Mouse (Mus musculus) liver, embryonic 16.5 days (tissue): ENCODE measurements at regions not wholly inside any gene's neighbourhood (a gene's known extent, or its start where the extent isn't known, plus 50 kb on each side); places are given as distances from the start of the nearest gene placed in this dataset.
A peak's percentile ranks its signal among the peaks of the same experiment; 100 is the strongest.

Experiments used
- ATAC-seq: fragments of 200-750 bp; cut with Nextera tagmentation; 2 replicates; pipeline ENCODE4 v1.8.0; 2017; ENCODE audit warnings: low read depth, mild to moderate bottlenecking, moderate number of reproducible peaks, moderate library complexity
- H3K27ac ChIP-seq: fragments of 300-500 bp; sonication (generic); 2 replicates; pipeline ENCODE4 v1.5.1; 2014; ENCODE audit warnings: mild to moderate bottlenecking, low read length
- H3K27me3 ChIP-seq: fragments of 300-500 bp; sonication (generic); 2 replicates; pipeline ENCODE4 v1.6.1; 2014; ENCODE audit warnings: low read depth, low read length, mixed read lengths; ENCODE audit not compliant: control insufficient read depth, insufficient read depth
- H3K36me3 ChIP-seq: fragments of 300-500 bp; sonication (generic); 2 replicates; pipeline ENCODE4 v1.6.1; 2014; ENCODE audit warnings: mild to moderate bottlenecking; ENCODE audit not compliant: control insufficient read depth, insufficient read depth
- H3K4me1 ChIP-seq: fragments of 300-500 bp; sonication (generic); 2 replicates; pipeline ENCODE4 v1.6.1; 2014; ENCODE audit warnings: low read depth, low read length, mixed read lengths; ENCODE audit not compliant: control insufficient read depth
- H3K4me2 ChIP-seq: fragments of 300-500 bp; sonication (generic); 2 replicates; pipeline ENCODE4 v1.6.1; 2014; ENCODE audit warnings: low read depth, low read length, mixed read lengths
- H3K4me3 ChIP-seq: fragments of 300-500 bp; sonication (generic); 2 replicates; pipeline ENCODE4 v1.5.1; 2014; ENCODE audit warnings: low read depth, mild to moderate bottlenecking, low read length
- H3K9ac ChIP-seq: fragments of 300-500 bp; sonication (generic); 2 replicates; pipeline ENCODE4 v1.6.1; 2014; ENCODE audit warnings: low read depth, low read length
- H3K9me3 ChIP-seq: fragments of 300-500 bp; sonication (generic); replicated peaks from 2 replicates; pipeline ENCODE4 v1.6.1; 2016; ENCODE audit warnings: low read length; ENCODE audit not compliant: control insufficient read depth
- WGBS: fragments of 180-500 bp; shearing (Covaris S2); extraction: QIAGEN DNeasy Blood & Tissue Kit; methylation state at CpG from one replicate; pipeline ENCODE4 v1.1.7; 2014; ENCODE audit not compliant: insufficient replicate concordance; 5-methylcytosine and 5-hydroxymethylcytosine counted together

DNA sequence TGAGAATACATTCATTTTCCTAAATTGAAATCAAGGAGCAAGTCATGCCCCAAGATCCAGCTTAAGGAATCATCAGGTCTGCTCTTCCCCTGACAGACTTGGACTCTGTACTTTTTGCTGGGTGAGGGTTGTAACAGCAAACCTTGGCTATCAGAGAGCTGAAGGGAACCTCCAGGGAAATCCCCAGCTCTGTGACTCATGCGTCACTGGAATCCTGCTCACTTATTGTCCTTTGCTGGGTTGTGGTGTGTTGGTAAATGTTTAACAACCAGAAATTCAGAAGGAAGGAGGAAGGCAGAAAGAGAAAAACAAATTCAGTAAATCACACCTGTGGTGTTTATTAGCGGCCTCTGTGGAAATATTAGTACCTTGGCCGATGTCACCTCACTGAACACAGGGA lies 184.8 kb downstream of the Rnd3 start:
- no peak overlapping the region for H3K27ac ChIP-seq
- no peak overlapping the region for H3K9ac ChIP-seq
- no peaks in the 10 kb centered on the region for H3K9me3 ChIP-seq
- no peak overlapping the region for H3K4me2 ChIP-seq
- ATAC-seq: peak; percentile 77
- H3K4me1 ChIP-seq: no peaks in the 10 kb centered on the region
- no peak overlapping the region for H3K4me3 ChIP-seq
- H3K36me3 ChIP-seq: no peaks in the 10 kb centered on the region
- 65% methylated on average over 3 of the region's 3 CpGs for WGBS
- no peaks in the 10 kb centered on the region for H3K27me3 ChIP-seq

DNA sequence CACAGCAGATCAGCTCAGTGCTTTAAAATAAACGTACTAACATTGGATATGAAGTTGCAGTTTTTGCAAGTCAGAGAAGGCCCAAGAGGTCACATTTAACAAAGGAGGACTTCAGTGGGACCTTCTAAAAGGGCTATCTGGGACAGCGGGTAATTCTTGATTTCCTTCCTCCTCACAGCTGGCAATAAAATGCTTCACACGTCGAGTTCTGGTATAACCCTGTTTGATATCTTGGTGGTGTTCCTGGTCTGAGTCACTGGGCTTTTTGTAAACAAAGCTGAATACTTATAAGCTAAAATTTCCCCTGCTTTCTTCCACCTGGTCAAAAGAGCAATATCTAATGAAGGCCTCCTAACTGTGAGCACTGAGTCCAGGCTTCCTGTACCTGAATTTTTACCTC lies 187.9 kb downstream of the Rnd3 start:
- Histone ChIP-seq H3K4me1 (no peaks in the 10 kb centered on the region), H3K4me2 (no peak overlapping the region), H3K9me3 (no peaks in the 10 kb centered on the region), H3K4me3 (no peak overlapping the region), H3K36me3 (no peaks in the 10 kb centered on the region), H3K27me3 (no peaks in the 10 kb centered on the region), H3K9ac (no peak overlapping the region), H3K27ac (no peak overlapping the region)
- ATAC-seq: no peak
- WGBS: 28% methylated on average over 4 of the region's 4 CpGs

DNA sequence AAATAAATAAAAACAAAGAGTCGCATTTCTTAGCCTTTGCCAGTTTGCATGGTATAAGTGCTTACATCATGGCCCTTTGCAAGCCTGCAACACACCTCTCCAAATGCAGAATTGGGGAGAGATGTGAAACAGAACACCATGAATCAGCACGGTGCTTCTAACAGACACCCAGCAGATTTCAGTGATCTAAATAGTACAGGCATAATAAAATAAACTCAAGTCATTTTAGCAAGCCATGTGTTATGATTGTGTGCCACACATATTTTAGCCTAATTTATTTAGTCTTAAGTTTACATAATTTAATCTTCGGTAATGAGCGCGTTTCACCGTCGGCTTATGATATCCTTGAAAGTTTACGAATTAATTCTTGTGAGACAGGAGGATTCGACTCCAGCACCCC lies 189.6 kb downstream of the Rnd3 start:
- Histone ChIP-seq H3K9me3 (no peaks in the 10 kb centered on the region), H3K4me1 (no peaks in the 10 kb centered on the region), H3K9ac (no peak overlapping the region), H3K27ac (no peak overlapping the region), H3K36me3 (no peaks in the 10 kb centered on the region), H3K27me3 (no peaks in the 10 kb centered on the region), H3K4me2 (no peak overlapping the region), H3K4me3 (no peak overlapping the region)
- ATAC-seq: no peak
- WGBS: 82% methylated on average over 9 of the region's 9 CpGs

DNA sequence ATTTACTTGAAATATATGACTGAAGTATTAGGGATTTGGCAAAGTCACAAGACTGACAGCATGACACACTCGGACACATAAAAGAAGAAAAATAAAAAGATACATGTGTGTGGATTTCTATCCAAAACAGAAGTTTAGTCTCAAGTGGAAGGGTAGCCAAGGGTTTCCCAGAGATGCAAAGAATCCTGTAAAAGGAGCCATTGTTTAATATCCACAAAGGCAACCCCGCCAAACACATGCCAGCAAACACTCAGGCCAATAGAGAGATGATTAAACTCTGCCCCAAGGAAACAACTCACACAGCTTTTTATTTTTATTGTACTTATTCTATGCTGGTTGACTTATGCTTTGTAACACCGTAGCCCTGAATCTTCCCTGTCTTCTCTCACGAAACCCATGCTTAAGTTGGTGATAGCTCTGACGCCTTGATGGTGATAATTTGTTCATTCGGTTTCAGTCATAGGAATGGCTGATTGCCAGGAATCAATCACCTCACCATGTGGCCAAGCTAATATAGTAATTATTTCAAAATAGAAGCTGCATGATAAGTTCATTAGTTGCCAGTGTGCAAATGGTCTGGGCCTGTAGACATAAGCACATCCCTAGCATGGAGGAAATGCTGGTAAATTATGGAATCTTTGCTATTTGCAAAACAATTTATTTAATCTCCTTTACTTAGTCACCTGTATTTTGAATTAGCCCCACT lies 194.4 kb downstream of the Rnd3 start:
- no peak for ATAC-seq
- H3K4me1 ChIP-seq: no peaks in the 10 kb centered on the region
- H3K27me3 ChIP-seq: no peaks in the 10 kb centered on the region
- no peak overlapping the region for H3K4me2 ChIP-seq
- 60% methylated on average over 6 of the region's 6 CpGs for WGBS
- no peak overlapping the region for H3K4me3 ChIP-seq
- no peak overlapping the region for H3K9ac ChIP-seq
- no peaks in the 10 kb centered on the region for H3K36me3 ChIP-seq
- no peaks in the 10 kb centered on the region for H3K9me3 ChIP-seq
- no peak overlapping the region for H3K27ac ChIP-seq

DNA sequence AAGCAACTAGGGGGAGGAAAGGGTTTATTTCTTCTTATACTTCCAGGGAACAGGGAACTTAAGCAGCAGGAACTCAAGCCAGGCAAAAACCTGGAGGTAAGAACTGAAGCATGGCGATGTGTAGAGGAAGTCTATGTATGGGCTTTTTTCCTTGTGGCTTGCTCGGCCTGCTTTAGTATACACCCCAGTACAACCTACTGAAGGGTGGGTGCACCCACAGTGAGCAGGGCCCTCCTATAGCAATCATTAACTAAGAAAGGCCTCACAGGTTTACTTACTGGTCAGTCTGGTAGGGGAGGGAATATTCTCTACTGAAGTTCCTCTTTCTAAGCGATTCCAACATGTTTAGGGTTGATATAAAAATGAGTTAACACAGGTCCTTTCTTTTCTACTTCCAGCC lies 197.9 kb downstream of the Rnd3 start:
- WGBS: 69% methylated on average over 3 of the region's 3 CpGs
- H3K4me2 ChIP-seq: no peak overlapping the region
- no peak overlapping the region for H3K9ac ChIP-seq
- H3K9me3 ChIP-seq: no peaks in the 10 kb centered on the region
- H3K27ac ChIP-seq: no peak overlapping the region
- peak; percentile 62; the same call in 1 of the 2 replicates for ATAC-seq
- no peak overlapping the region for H3K4me3 ChIP-seq
- H3K27me3 ChIP-seq: no peaks in the 10 kb centered on the region
- H3K4me1 ChIP-seq: no peaks in the 10 kb centered on the region
- no peaks in the 10 kb centered on the region for H3K36me3 ChIP-seq

DNA sequence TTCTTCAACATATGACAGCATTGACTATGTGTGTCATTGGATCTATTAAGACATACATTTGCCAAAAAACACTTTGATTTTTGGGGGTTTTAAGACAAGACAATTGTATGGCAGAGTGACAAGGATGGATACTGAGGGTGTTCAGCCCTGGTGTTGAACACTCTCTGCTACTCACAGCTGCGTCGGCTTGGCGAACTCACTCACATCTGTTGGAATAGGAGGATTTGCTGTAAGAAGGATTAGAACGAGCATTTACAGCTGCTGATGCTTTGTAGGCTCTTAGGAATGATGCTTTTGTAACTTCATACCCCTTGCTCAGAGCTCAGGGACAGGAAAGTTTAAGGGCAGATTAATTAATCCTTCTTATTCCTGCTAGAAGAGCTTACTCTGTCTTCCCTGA lies 199.2 kb downstream of the Rnd3 start:
- no peaks in the 10 kb centered on the region for H3K9me3 ChIP-seq
- ATAC-seq: no peak
- no peaks in the 10 kb centered on the region for H3K4me1 ChIP-seq
- no peak overlapping the region for H3K27ac ChIP-seq
- WGBS: 74% methylated on average over 4 of the region's 4 CpGs
- H3K9ac ChIP-seq: no peak overlapping the region
- H3K4me2 ChIP-seq: no peak overlapping the region
- H3K4me3 ChIP-seq: no peak overlapping the region
- no peaks in the 10 kb centered on the region for H3K27me3 ChIP-seq
- no peaks in the 10 kb centered on the region for H3K36me3 ChIP-seq

DNA sequence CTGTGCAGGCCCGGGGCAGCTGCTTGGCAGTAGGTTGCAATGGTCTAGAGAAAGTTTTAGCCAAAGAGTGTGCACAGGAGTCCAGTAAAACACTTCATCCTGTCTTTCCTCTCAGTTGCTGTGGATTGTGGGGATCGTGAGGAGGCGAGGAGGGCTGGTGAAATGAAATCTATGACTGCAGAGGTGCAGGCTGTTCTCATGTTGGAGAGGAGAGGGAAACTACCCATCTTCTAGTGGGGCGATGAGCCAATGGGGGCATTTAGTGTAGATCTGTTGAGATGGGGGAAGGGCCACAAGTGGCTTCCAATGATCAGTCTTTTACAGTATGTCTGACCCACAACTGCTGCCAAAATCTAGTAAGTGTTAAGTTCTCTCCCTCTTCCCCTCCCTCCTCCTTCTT lies 203.4 kb downstream of the Rnd3 start:
- H3K36me3 ChIP-seq: no peaks in the 10 kb centered on the region
- H3K4me2 ChIP-seq: no peak overlapping the region
- no peak overlapping the region for H3K9ac ChIP-seq
- H3K4me1 ChIP-seq: no peaks in the 10 kb centered on the region
- H3K27ac ChIP-seq: no peak overlapping the region
- H3K4me3 ChIP-seq: no peak overlapping the region
- ATAC-seq: no peak
- H3K9me3 ChIP-seq: no peaks in the 10 kb centered on the region
- no peaks in the 10 kb centered on the region for H3K27me3 ChIP-seq
- WGBS: 65% methylated on average over 4 of the region's 4 CpGs

DNA sequence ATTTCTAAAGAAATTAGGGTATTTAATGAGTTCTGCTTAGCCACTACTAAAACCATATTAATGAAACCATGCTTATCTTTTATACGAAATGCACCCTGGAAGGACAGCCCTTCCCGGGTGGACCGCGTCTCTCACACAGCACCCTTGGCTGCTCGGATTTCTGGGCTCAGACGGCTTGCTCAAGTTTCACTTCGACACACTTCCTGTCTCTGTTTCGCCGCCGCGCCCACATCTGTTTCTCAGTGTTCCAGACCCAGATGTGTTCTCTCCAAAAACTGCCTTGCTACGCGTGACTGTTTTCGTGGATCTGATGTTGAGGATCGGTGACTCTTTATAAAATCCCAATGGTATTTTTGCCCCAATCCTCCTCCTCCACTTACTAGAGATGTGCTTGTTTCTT lies 205.7 kb downstream of the Rnd3 start:
- Histone ChIP-seq H3K27me3 (no peaks in the 10 kb centered on the region), H3K9me3 (no peaks in the 10 kb centered on the region), H3K4me1 (no peaks in the 10 kb centered on the region), H3K27ac (no peak overlapping the region), H3K4me3 (no peak overlapping the region), H3K36me3 (no peaks in the 10 kb centered on the region), H3K4me2 (no peak overlapping the region), H3K9ac (no peak overlapping the region)
- WGBS: 75% methylated on average over 15 of the region's 15 CpGs
- no peak for ATAC-seq

DNA sequence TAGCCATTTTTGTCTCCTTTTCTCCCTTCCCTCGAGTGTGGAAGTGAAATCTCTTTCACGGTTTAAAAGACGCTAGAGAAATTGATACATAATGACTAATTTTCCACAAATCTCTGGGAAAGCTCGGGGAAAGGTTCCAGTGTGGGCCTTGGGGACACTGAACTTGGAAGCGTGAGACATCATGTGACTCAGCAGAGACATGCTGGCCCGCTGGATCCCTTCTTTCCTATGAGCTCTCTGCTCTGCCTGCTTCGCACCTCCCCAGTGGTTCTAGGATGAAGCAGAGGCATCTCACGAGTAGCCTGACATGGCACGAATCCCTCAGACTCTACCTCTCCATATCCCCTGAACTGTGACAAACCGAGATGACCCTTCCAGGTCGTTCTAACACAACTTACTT lies 206.2 kb downstream of the Rnd3 start:
- Histone ChIP-seq H3K27ac (no peak overlapping the region), H3K4me3 (no peak overlapping the region), H3K4me1 (no peaks in the 10 kb centered on the region), H3K4me2 (no peak overlapping the region), H3K9ac (no peak overlapping the region), H3K27me3 (no peaks in the 10 kb centered on the region), H3K36me3 (no peaks in the 10 kb centered on the region), H3K9me3 (no peaks in the 10 kb centered on the region)
- 70% methylated on average over 11 of the region's 11 CpGs for WGBS
- no peak for ATAC-seq
